18 mouse cellular contexts compared by ENCODE assay signal in the genomic region with DNA sequence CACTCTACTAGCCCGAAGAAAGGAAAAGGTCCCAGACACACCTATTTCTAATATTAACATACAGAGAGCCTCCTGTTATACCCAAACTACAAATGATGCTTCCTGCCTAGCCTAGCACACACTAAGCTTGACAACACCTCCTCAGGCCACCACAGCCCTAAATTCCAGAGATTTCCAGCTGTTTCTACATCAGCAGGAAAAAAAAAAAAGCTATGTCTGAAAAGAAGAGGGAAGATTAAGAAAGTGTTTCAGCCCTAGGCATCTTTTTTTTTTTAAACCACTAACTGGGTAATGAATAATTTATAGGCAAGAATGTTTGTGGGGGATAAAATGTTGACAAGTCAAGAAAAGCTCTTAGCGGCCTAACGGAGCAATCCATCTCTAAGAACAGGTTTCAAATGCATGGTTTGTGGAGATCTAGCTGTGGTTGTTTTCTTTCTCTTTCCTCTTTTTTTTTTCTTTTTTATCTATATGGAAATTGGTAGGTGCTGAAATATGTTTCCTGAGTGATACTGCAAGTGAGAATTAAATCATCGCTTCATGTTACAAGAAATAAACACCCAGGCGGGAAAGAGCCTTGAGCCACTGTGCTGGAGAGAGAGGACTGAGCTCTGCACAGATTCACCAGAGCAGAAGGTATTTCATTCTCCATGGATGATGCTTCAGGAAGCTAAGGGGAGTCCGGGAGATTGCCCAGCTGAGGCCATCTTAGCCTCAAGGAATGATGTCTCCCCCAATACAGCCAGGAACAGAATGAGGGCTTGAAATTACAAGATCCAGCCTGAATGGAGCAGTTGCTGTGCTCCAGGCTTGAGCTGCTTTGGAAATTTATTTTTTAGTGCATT.
DNase-seq lines count a peak whose midpoint lies in the region; ATAC-seq and TF ChIP-seq lines count a peak whose summit lies in the region.
"Had no signal": no experiment of that assay in that cellular context is flagged by ENCODE, and none has a peak within 500 bp of the region (broad histone marks: within the 10 kb centered on the region; RNA-seq: fewer than 3 reads in every experiment).

No protein-coding gene starts in this region.

- H3K4me2 ChIP-seq in midbrain, embryonic 12.5 days (replicated peaks): no peak overlapping the region
- H3K4me2 ChIP-seq in hindbrain, postnatal 0 days (ENCODE audit: low read depth, low read length): no peak overlapping the region
- H3K4me2 ChIP-seq: embryonic facial prominence, embryonic 12.5 days; heart, embryonic 11.5 days; liver, embryonic 11.5 days; lung, embryonic 14.5 days had no signal

- no peaks in the 10 kb centered on the region for H3K27me3 ChIP-seq in midbrain, embryonic 12.5 days
- H3K27me3 ChIP-seq in midbrain, embryonic 10.5 days (ENCODE audit: low read depth, poor library complexity, severe bottlenecking): no peaks in the 10 kb centered on the region; the same call in 1 of the 2 replicates
- H3K27me3 ChIP-seq in hindbrain, postnatal 0 days (ENCODE audit: insufficient read depth, low read length): no peaks in the 10 kb centered on the region
- H3K27me3 ChIP-seq: embryonic facial prominence, embryonic 12.5 days had no signal

- no peak for TF ChIP-seq CTCF in hindbrain, postnatal 0 days (IDR thresholded peaks at IDR 0.05; ENCODE audit: low read depth)

- H3K36me3 ChIP-seq in midbrain, embryonic 12.5 days: no peaks in the 10 kb centered on the region
- H3K36me3 ChIP-seq in midbrain, embryonic 10.5 days: no peaks in the 10 kb centered on the region
- no peaks in the 10 kb centered on the region for H3K36me3 ChIP-seq in hindbrain, postnatal 0 days (ENCODE audit: insufficient read depth, low read length)
- H3K36me3 ChIP-seq: embryonic facial prominence, embryonic 12.5 days had no signal

- H3K9me3 ChIP-seq in midbrain, embryonic 12.5 days: 0 out of 2 replicates have a peak, but pooled peaks cover 5% of the 10 kb centered on the region
- no peaks in the 10 kb centered on the region for H3K9me3 ChIP-seq in midbrain, embryonic 10.5 days (replicated peaks)
- H3K9me3 ChIP-seq in hindbrain, postnatal 0 days (ENCODE audit: low read length): no peaks in the 10 kb centered on the region

- 74% methylated on average over 6 of the region's 6 CpGs for WGBS in midbrain, embryonic 12.5 days
- 92% methylated on average over 6 of the region's 6 CpGs for WGBS in midbrain, embryonic 10.5 days
- WGBS in hindbrain, postnatal 0 days: 68% methylated on average over 6 of the region's 6 CpGs

- H3K27ac ChIP-seq in midbrain, embryonic 12.5 days (replicated peaks): 0 out of 2 replicates have a peak overlapping the region, but pooled peaks have one; percentile 15
- H3K27ac ChIP-seq in midbrain, embryonic 10.5 days (replicated peaks): no peak overlapping the region
- no peak overlapping the region; the same call in 1 of the 2 replicates for H3K27ac ChIP-seq in hindbrain, postnatal 0 days
- H3K27ac ChIP-seq: embryonic facial prominence, embryonic 12.5 days had no signal

- intact Hi-C loops in left cerebral cortex, postnatal 4 days (cut with DNase I): no loop called here

- DNase-seq in midbrain, embryonic 10.5 days (ENCODE audit: low spot score): no peak
- DNase-seq in hindbrain, postnatal 0 days (ENCODE audit: low spot score): peak; percentile 28
- DNase-seq in retina, embryonic 14.5 days (ENCODE audit: low spot score): peak; percentile 42
- no peak for DNase-seq in left cerebral cortex, postnatal 4 days
- DNase-seq in frontal cortex, postnatal 36 days (ENCODE audit: low spot score in 2 of 2): no peak
- DNase-seq: cerebellum, adult 11 months; cerebellum, postnatal 36 days; heart, postnatal 4 days; kidney, adult 18-20 months; kidney, postnatal 14 days; lung, embryonic 14.5 days; thymus, adult 2 months had no signal

- no peaks in the 10 kb centered on the region for H3K4me1 ChIP-seq in midbrain, embryonic 12.5 days
- H3K4me1 ChIP-seq in midbrain, embryonic 10.5 days: peaks cover 4% of the 10 kb centered on the region
- H3K4me1 ChIP-seq in hindbrain, postnatal 0 days (ENCODE audit: insufficient read depth, low read length): no peaks in the 10 kb centered on the region
- H3K4me1 ChIP-seq: embryonic facial prominence, embryonic 12.5 days had no signal

- H3K9ac ChIP-seq in midbrain, embryonic 12.5 days (replicated peaks): no peak overlapping the region
- H3K9ac ChIP-seq in hindbrain, postnatal 0 days (replicated peaks; ENCODE audit: low read length): no peak overlapping the region
- H3K9ac ChIP-seq: embryonic facial prominence, embryonic 12.5 days; lung, embryonic 14.5 days had no signal

- ATAC-seq in midbrain, embryonic 12.5 days (ENCODE audit: low FRiP score, low read depth): no peak
- ATAC-seq in hematopoietic stem cell, adult 5-6 weeks (replicated peaks in 1 of 2; ENCODE audit: insufficient read depth in 1 of 2, low FRiP score in 2 of 2, low TSS enrichment in 1 of 2, low read depth in 1 of 2, poor library complexity in 2 of 2, severe bottlenecking in 2 of 2): peak; percentile 28 to 35
- no peak for ATAC-seq in hindbrain, postnatal 0 days
- ATAC-seq: CD4-positive, CD25-positive, alpha-beta regulatory T cell, adult 4 months had no signal

- no peak overlapping the region for H3K4me3 ChIP-seq in midbrain, embryonic 12.5 days
- no peak overlapping the region for H3K4me3 ChIP-seq in midbrain, embryonic 10.5 days
- H3K4me3 ChIP-seq in hindbrain, postnatal 0 days (ENCODE audit: low read length): no peak overlapping the region
- H3K4me3 ChIP-seq: embryonic facial prominence, embryonic 12.5 days had no signal

Comparison
In these comparisons a context has a peak if more than half of its experiments do, and no peak if none do; other contexts are left out.
1. ATAC-seq: peak in hematopoietic stem cell, adult 5-6 weeks (2 of 2); none in midbrain, embryonic 12.5 days (single experiment) and hindbrain, postnatal 0 days (single experiment).
2. DNase-seq: peak in hindbrain, postnatal 0 days (single experiment) and retina, embryonic 14.5 days (single experiment); none in midbrain, embryonic 10.5 days (single experiment), left cerebral cortex, postnatal 4 days (single experiment) and frontal cortex, postnatal 36 days (0 of 2).